Mouse (Mus musculus) hindbrain, embryonic 16.5 days (tissue): ENCODE results near the gene Frmd8. TPM values are rescaled to one million over a fixed set of nuclear protein-coding genes. Genes with fewer than 3 reads are reported as not detected.

Source experiments
- ATAC-seq: fragments of 200-750 bp; cut with Nextera tagmentation; 2 replicates; pipeline ENCODE4 v1.8.0; 2017; ENCODE audit warnings: moderate TSS enrichment, moderate library complexity
- H3K27ac ChIP-seq: fragments of 300-500 bp; sonication (generic); 2 replicates; pipeline ENCODE4 v1.5.1; 2014; ENCODE audit warnings: low read depth, mild to moderate bottlenecking, control low read depth, low read length, moderate library complexity
- H3K27me3 ChIP-seq: fragments of 300-500 bp; sonication (generic); replicated peaks from 2 replicates; pipeline ENCODE4 v1.6.1; 2014; ENCODE audit warnings: low read length; ENCODE audit not compliant: control insufficient read depth, insufficient read depth
- H3K36me3 ChIP-seq: fragments of 300-500 bp; sonication (generic); 2 replicates; pipeline ENCODE4 v1.6.1; 2014; ENCODE audit warnings: mild to moderate bottlenecking, low read length, moderate library complexity, mixed read lengths; ENCODE audit not compliant: control insufficient read depth, insufficient read depth
- H3K4me1 ChIP-seq: fragments of 300-500 bp; sonication (generic); 2 replicates; pipeline ENCODE4 v1.6.1; 2014; ENCODE audit warnings: low read depth, low read length; ENCODE audit not compliant: control insufficient read depth, insufficient read depth
- H3K4me2 ChIP-seq: fragments of 300-500 bp; sonication (generic); 2 replicates; pipeline ENCODE4 v1.6.1; 2014; ENCODE audit warnings: mild to moderate bottlenecking, low read length, control low read depth, moderate library complexity
- H3K4me3 ChIP-seq: fragments of 300-500 bp; sonication (generic); 2 replicates; pipeline ENCODE4 v1.5.1; 2014; ENCODE audit warnings: mild to moderate bottlenecking, low read length, control low read depth, moderate library complexity
- H3K9ac ChIP-seq: fragments of 300-500 bp; sonication (generic); 2 replicates; pipeline ENCODE4 v1.6.1; 2014; ENCODE audit warnings: low read depth, mild to moderate bottlenecking, control low read depth, low read length, moderate library complexity
- H3K9me3 ChIP-seq: fragments of 300-500 bp; sonication (generic); 2 replicates; pipeline ENCODE4 v1.6.1; 2014; ENCODE audit warnings: mild to moderate bottlenecking, low read length, moderate library complexity; ENCODE audit not compliant: control insufficient read depth
- WGBS: fragments of 180-500 bp; shearing (Covaris S2); extraction: QIAGEN DNeasy Blood & Tissue Kit; methylation state at CpG from one replicate; pipeline ENCODE4 v1.1.7; 2014; 5-methylcytosine and 5-hydroxymethylcytosine counted together
- polyA plus RNA-seq: library from polyadenylated mRNA; unstranded; fragments of >200 nt; fragmentation: Nextera tagmentation; extraction: Ambion mirVana; gene quantifications from 2 replicates; pipeline ENCODE4 v1.2.1, GENCODE M21; 2015

Frmd8 gene
- polyA plus RNA-seq, 1 experiment from 2014 or later, result 18.1 TPM

DNA sequence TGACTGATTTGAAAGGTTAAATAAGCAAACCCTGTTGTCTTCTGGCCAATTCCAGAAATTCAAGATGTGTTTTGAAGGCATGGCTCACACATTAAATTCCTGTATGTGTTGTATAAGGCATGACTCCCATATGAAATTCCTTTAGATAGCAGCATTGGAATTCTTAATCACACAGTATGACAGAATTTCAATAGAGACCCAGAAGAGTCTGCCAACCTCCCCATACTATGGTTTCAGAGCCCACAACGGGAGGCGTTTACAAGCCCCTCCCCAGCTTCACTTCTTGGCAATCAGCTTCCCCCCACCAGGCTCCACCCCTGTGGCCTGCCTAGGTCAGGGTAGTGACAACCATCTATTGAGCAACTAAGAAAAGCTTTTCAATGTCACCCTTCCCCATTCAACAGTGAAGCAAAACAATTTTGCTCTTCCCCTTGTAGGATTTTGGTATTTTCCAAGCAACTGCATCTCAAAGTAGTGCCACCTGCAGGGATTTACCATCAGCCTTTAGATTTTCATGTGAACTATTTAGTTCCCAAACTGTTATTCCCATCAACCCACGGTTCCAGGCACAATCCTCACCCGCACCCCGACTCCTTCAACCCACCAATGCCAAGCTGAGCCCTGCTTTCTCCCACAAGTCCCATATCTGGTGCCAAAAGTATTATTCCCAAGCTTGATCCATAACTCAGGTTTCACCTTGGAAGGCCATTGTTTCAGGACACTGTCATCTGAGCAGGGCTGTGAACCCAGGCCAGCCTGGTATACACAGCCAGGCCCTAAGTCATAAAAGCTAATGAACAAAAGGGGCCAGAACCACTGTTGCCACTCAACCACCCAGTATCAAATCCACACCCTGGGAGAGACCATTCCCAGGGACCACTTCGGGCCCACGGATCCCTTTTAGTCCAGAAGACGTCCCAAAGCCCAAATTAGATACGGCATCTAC lies 32.0 kb downstream of the Frmd8 start:
- Histone ChIP-seq H3K9ac (no peak overlapping the region), H3K27me3 (no peaks in the 10 kb centered on the region), H3K4me3 (no peak overlapping the region), H3K9me3 (no peaks in the 10 kb centered on the region), H3K4me2 (peak overlapping the region; percentile 8; the same call in 1 of the 2 replicates), H3K4me1 (peaks cover 37% of the 10 kb centered on the region), H3K36me3 (no peaks in the 10 kb centered on the region), H3K27ac (peak overlapping the region; percentile 19; the same call in 1 of the 2 replicates)
- 57% methylated on average over 9 of the region's 9 CpGs for WGBS
- ATAC-seq, result no peak

GRCm38 (mm10) chr19:5841999-5842784 lies 32.9 kb downstream of the Frmd8 start:
- H3K27ac ChIP-seq, result peak overlapping the region; percentile 19; the same call in 1 of the 2 replicates
- peak overlapping the region; percentile 8; the same call in 1 of the 2 replicates for H3K4me2 ChIP-seq
- no peak for ATAC-seq
- no peaks in the 10 kb centered on the region for H3K36me3 ChIP-seq
- WGBS, result 51% methylated on average over 5 of the region's 5 CpGs
- no peaks in the 10 kb centered on the region for H3K9me3 ChIP-seq
- H3K27me3 ChIP-seq, result no peaks in the 10 kb centered on the region
- H3K4me1 ChIP-seq, result peaks cover 29% of the 10 kb centered on the region
- no peak overlapping the region; the same call in 1 of the 2 replicates for H3K9ac ChIP-seq
- no peak overlapping the region for H3K4me3 ChIP-seq

DNA sequence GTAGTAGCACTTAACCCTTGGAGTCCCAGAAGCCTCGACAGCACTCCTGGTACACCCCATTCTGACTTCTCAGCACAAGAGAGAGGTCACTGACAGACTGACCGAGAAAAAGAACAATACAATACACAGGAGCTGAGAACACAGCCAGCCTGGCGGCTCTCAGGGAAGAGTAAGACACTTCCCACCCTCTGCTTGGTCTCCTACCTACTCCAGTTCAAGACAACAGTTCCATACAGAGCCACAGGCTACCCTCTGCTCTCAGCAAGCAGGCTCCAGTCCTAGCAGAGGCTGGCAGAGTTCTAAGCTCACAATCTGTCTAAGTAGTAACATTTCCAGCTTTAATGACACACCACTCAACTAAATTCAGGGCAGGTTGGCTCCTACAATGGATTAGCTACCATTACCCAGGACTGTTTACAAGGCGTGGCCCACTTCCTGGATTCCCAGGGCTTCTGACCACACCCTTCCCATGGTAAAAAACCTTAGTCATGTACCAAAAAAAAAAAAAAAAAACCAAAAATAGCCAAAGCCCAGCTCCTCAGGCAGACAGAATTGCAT lies 33.6 kb downstream of the Frmd8 start:
- ATAC-seq, result no peak
- no peak overlapping the region for H3K4me2 ChIP-seq
- WGBS, result 46% methylated on average over 4 of the region's 4 CpGs
- no peak overlapping the region for H3K4me3 ChIP-seq
- H3K9me3 ChIP-seq, result no peaks in the 10 kb centered on the region
- H3K4me1 ChIP-seq, result peaks cover 22% of the 10 kb centered on the region
- H3K36me3 ChIP-seq, result no peaks in the 10 kb centered on the region
- no peak overlapping the region for H3K9ac ChIP-seq
- no peaks in the 10 kb centered on the region for H3K27me3 ChIP-seq
- no peak overlapping the region for H3K27ac ChIP-seq

DNA sequence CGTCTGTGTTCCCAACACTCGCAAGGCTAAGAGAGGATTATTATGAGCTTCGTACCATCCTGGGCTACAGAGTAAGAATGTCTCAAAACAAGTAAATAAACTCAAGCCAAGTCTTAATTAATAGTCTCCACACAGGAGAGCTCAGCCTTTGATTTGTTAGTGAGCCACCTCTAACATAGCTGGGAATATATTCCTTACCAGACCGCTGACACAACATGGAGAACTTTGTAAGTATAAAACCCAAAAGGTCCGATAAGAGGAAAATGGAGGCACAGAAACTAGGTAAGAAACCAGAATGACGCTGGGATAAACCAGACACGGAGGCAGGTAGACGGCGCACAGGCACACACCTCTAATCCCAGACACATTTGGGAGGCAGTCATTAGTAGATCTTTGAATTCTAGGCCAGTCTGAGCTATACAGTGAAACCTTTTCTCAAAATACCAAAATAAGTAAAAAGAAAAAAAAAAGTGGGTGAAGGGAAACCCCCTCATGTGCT lies 34.1 kb downstream of the Frmd8 start:
- Histone ChIP-seq H3K4me3 (no peak overlapping the region), H3K27ac (no peak overlapping the region), H3K36me3 (no peaks in the 10 kb centered on the region), H3K9me3 (no peaks in the 10 kb centered on the region), H3K4me2 (no peak overlapping the region), H3K4me1 (peaks cover 22% of the 10 kb centered on the region), H3K9ac (no peak overlapping the region), H3K27me3 (no peaks in the 10 kb centered on the region)
- ATAC-seq, result no peak
- 91% methylated on average over 9 of the region's 9 CpGs for WGBS

GRCm38 (mm10) chr19:5840086-5840889 lies 34.8 kb downstream of the Frmd8 start:
- H3K4me3 ChIP-seq, result no peak overlapping the region
- H3K27me3 ChIP-seq, result no peaks in the 10 kb centered on the region
- H3K9me3 ChIP-seq, result no peaks in the 10 kb centered on the region
- no peak overlapping the region for H3K27ac ChIP-seq
- H3K4me2 ChIP-seq, result no peak overlapping the region
- no peak overlapping the region for H3K9ac ChIP-seq
- WGBS, result 73% methylated on average over 18 of the region's 18 CpGs
- H3K4me1 ChIP-seq, result peaks cover 22% of the 10 kb centered on the region
- ATAC-seq, result no peak
- H3K36me3 ChIP-seq, result no peaks in the 10 kb centered on the region

DNA sequence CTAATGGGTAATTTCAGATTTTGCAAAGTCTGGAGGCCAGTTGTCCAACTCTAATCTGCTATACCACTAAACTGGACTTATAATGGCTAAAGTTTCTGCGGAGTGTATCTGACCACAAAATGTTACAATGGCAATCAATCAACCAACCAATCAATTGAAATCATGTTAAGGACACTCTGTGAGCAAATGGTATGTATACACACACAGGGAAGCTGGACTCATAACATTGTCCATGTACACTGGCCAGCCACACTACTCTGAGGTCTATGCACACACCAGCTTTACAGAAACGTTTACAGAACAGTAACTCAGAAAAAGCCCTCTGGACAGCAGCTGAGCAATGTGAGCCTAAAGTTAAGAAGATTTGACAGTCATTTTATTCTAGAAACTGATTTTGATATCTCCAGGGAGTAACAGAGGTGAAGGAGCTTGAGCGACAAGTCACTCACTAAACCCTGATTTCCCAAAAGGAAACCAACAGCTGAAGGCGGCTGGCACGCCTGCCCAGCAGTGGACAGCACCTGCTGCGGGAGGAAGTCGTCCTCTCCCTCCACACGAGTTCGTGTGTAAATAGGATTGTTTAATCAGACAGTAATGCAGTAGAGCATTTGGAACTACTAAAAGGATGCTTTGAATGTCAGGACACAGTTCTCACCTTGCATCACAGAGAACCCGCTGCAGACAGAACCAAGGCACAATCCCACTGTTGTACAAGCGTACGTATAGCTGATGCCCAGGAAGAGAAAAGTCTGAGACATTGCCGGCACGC lies 35.6 kb downstream of the Frmd8 start:
- H3K27me3 ChIP-seq, result no peaks in the 10 kb centered on the region
- ATAC-seq, result no peak
- no peak overlapping the region for H3K4me2 ChIP-seq
- H3K4me1 ChIP-seq, result peaks cover 15% of the 10 kb centered on the region
- no peak overlapping the region for H3K4me3 ChIP-seq
- H3K27ac ChIP-seq, result no peak overlapping the region
- WGBS, result 71% methylated on average over 14 of the region's 14 CpGs
- no peaks in the 10 kb centered on the region for H3K36me3 ChIP-seq
- no peak overlapping the region for H3K9ac ChIP-seq
- H3K9me3 ChIP-seq, result no peaks in the 10 kb centered on the region

DNA sequence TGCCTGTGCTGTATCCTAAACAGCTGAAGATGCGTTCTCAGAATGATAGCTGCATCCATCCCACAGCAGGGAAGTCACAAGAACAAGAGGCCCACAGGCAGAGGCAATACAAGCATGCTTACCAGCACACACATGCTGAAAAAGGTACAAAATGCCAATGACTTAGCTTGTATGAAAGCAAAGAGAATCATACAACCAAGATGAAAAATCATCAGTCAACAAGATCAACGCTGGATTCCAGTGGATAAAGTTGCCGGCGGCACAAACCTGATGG lies 36.2 kb downstream of the Frmd8 start:
- WGBS, result 83% methylated on average over 4 of the region's 4 CpGs
- Histone ChIP-seq H3K9ac (no peak overlapping the region), H3K9me3 (no peaks in the 10 kb centered on the region), H3K27ac (no peak overlapping the region), H3K4me2 (no peak overlapping the region), H3K4me1 (peaks cover 8% of the 10 kb centered on the region), H3K27me3 (no peaks in the 10 kb centered on the region), H3K4me3 (no peak overlapping the region), H3K36me3 (no peaks in the 10 kb centered on the region)
- ATAC-seq, result no peak
